Mouse (Mus musculus) stomach, postnatal 0 days (tissue): ENCODE measurements around the gene Spin1. TPM values are rescaled to one million over a fixed set of nuclear protein-coding genes. Genes with fewer than 3 reads are reported as not detected.
"Not testable (repeated sequence)": the region's sequence is repeated elsewhere in the genome, so short reads cannot be mapped to it uniquely, and the experiment has no call there.

Experiments
- ATAC-seq: fragments of 200-750 bp; cut with Nextera tagmentation; 2 replicates; pipeline ENCODE4 v1.8.0; 2017; ENCODE audit not compliant: low FRiP score, low TSS enrichment
- DNase-seq: peaks from one replicate; pipeline ENCODE4 v3.0.0-alpha.2; 2016; ENCODE audit warnings: low spot score
- H3K27ac ChIP-seq: fragments of 300-500 bp; sonication (generic); replicated peaks from 2 replicates; pipeline ENCODE4 v1.5.1; 2014; ENCODE audit warnings: mild to moderate bottlenecking, control low read depth
- H3K27me3 ChIP-seq: fragments of 300-500 bp; sonication (generic); 2 replicates; pipeline ENCODE4 v1.6.1; 2014; ENCODE audit warnings: low read length; ENCODE audit not compliant: control insufficient read depth, insufficient read depth
- H3K36me3 ChIP-seq: fragments of 300-500 bp; sonication (generic); 2 replicates; pipeline ENCODE4 v1.6.1; 2014; ENCODE audit warnings: low read length, mixed read lengths; ENCODE audit not compliant: control insufficient read depth, insufficient read depth
- H3K4me1 ChIP-seq: fragments of 300-500 bp; sonication (generic); replicated peaks from 2 replicates; pipeline ENCODE4 v1.6.1; 2014; ENCODE audit warnings: antibody characterized with exemption; ENCODE audit not compliant: control insufficient read depth, insufficient read depth
- H3K4me2 ChIP-seq: fragments of 300-500 bp; sonication (generic); replicated peaks from 2 replicates; pipeline ENCODE4 v1.6.1; 2014; ENCODE audit warnings: low read depth, mild to moderate bottlenecking, control low read depth, moderate library complexity
- H3K4me3 ChIP-seq: fragments of 300-500 bp; sonication (generic); 2 replicates; pipeline ENCODE4 v1.5.1; 2014; ENCODE audit warnings: low read depth, low read length, control low read depth
- H3K9ac ChIP-seq: fragments of 300-500 bp; sonication (generic); 2 replicates; pipeline ENCODE4 v1.6.1; 2014; ENCODE audit warnings: mild to moderate bottlenecking, low read length, control low read depth, mixed read lengths
- H3K9me3 ChIP-seq: fragments of 300-500 bp; sonication (generic); 2 replicates; pipeline ENCODE4 v1.6.1; 2016; ENCODE audit warnings: low read length; ENCODE audit not compliant: control insufficient read depth
- CTCF ChIP-seq: IDR thresholded peaks from 2 replicates; pipeline ENCODE4 v1.5.1; 2016; ENCODE audit warnings: antibody characterized with exemption, low read depth, mild to moderate bottlenecking, moderate library complexity
- EP300 ChIP-seq: optimal IDR thresholded peaks from 2 replicates; pipeline ENCODE3; 2016; ENCODE audit warnings: antibody characterized with exemption
- WGBS: fragments of 180-500 bp; shearing (Covaris S2); extraction: QIAGEN DNeasy Blood & Tissue Kit; methylation state at CpG from one replicate; pipeline ENCODE4 v1.1.7; 2014; 5-methylcytosine and 5-hydroxymethylcytosine counted together
- polyA plus RNA-seq: library from polyadenylated mRNA; unstranded; fragments of >200 nt; fragmentation: Nextera tagmentation; extraction: Ambion mirVana; gene quantifications from 2 replicates; pipeline ENCODE4 v1.2.1, GENCODE M21; 2015

The Spin1 gene
- polyA plus RNA-seq, 1 experiment from 2014 or later: 27.9 TPM

DNA sequence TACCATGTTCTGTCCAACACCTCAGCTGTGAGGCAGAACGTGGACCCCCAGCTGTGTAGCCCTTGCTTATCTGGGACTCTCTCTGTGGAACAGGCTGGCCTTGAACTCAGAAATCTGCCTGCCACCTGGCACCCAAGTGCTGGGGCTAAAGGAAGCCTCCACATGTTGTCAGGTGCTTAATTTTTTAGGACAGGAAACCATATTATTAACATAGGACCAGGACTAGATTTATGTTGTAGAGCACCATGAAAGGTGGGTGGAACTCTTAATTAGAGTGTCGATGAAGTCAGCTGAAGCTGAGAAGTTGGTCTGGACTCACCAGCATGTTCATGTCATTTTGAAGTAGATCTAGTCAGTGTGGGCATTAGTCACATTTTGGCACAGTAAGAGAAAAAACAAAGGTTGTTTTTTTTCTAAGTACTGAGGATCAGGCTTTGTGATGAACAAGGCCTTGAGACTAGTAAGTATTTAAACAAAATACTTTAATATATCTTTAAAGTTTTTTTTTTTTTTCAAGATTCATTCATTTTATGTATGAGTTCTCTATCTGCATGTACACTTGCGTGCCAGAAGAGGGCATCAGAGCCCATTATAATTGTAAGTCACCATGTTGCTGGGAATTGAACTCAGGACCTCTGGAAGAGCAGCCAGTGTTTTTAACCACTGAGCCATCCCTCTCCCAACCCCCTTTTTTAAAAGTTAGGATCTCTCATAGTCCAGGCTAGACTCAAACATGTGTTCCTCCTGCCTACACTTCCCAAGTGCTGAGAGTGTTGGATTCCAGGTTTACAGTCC is 5.4 kb downstream of the Spin1 start:
- no peak overlapping the region for H3K4me2 ChIP-seq
- H3K9me3 ChIP-seq: no peaks in the 10 kb centered on the region
- no peaks in the 10 kb centered on the region for H3K27me3 ChIP-seq
- no peak for DNase-seq
- no peak overlapping the region for H3K9ac ChIP-seq
- no peak overlapping the region for H3K4me3 ChIP-seq
- no peak overlapping the region for H3K27ac ChIP-seq
- WGBS: 88% methylated on average over 3 of the region's 3 CpGs
- no peak for TF ChIP-seq EP300
- peak; percentile 44 for TF ChIP-seq CTCF
- no peak for ATAC-seq
- 0 out of 2 replicates have a peak, but pooled peaks cover 2% of the 10 kb centered on the region for H3K36me3 ChIP-seq
- no peaks in the 10 kb centered on the region for H3K4me1 ChIP-seq

DNA sequence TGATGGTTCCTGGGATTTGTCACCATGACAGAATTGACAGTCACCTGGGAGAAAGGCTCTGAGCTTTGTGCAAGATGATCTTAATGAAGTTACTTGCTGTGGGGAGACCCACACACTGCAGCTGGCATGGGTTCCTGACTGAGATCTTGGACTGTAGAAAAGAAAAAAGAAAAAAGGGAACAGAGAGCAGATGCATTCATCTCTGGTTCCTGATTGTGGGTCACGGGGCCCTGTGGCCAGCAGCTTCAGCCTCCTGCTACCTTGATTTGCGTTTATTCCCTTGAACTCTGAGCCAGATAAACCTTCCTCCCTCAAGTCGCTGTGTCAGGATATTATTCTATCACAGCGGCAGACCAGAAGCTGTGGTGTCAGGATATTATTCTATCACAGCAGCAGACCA is 6.1 kb downstream of the Spin1 start:
- no peak overlapping the region for H3K4me2 ChIP-seq
- no peak for TF ChIP-seq CTCF
- no peak for TF ChIP-seq EP300
- no peak overlapping the region for H3K27ac ChIP-seq
- no peaks in the 10 kb centered on the region for H3K9me3 ChIP-seq
- no peaks in the 10 kb centered on the region for H3K27me3 ChIP-seq
- ATAC-seq (no peak), DNase-seq (no peak)
- H3K9ac ChIP-seq: no peak overlapping the region
- WGBS: 86% methylated on average over 4 of the region's 4 CpGs
- 0 out of 2 replicates have a peak, but pooled peaks cover 2% of the 10 kb centered on the region for H3K36me3 ChIP-seq
- no peak overlapping the region for H3K4me3 ChIP-seq
- H3K4me1 ChIP-seq: no peaks in the 10 kb centered on the region

DNA sequence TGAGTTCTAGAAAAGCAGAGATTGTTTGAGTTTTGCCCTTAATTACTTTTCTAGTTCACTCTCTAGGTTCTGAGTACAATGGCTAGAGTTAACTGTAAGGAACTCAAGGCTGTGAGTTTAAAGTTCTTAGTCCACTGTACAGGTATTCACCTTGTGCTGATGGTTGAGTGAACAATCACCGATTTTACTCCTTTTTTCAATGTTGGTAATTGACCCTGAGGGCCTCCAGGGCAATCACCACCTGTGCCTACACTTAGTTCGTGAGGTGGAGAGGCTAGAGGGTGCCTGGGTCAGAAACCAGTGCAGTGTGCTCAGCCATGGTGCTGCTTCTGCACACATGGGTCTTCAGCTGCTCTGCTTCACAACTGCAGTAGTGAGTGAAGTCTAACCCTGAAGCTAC is 8.8 kb downstream of the Spin1 start:
- Histone ChIP-seq H3K9ac (no peak overlapping the region), H3K27ac (no peak overlapping the region), H3K9me3 (no peaks in the 10 kb centered on the region), H3K4me1 (no peaks in the 10 kb centered on the region), H3K36me3 (0 out of 2 replicates have a peak, but pooled peaks cover 2% of the 10 kb centered on the region), H3K4me2 (no peak overlapping the region), H3K4me3 (no peak overlapping the region), H3K27me3 (no peaks in the 10 kb centered on the region)
- DNase-seq: no peak
- no peak for TF ChIP-seq CTCF
- no peak for TF ChIP-seq EP300
- ATAC-seq: no peak
- WGBS: 94% methylated on average over 2 of the region's 2 CpGs

GRCm38 (mm10) chr13:51114398-51114797 is 13.7 kb downstream of the Spin1 start:
- H3K4me2 ChIP-seq, H3K27me3 ChIP-seq, H3K9me3 ChIP-seq, H3K4me3 ChIP-seq, H3K36me3 ChIP-seq, H3K27ac ChIP-seq, H3K4me1 ChIP-seq, DNase-seq, H3K9ac ChIP-seq, ATAC-seq: not testable (repeated sequence)
- 42% methylated on average over 4 of the region's 4 CpGs for WGBS

- H3K36me3 ChIP-seq: no peaks in the 10 kb centered on the region
Observed at GRCm38 (mm10) chr13:51115762-51116161, 15.1 kb downstream of the Spin1 start.

GRCm38 (mm10) chr13:51120734-51121133 is 20.1 kb downstream of the Spin1 start:
- no peak for ATAC-seq
- H3K4me1 ChIP-seq: 0 out of 2 replicates have a peak, but pooled peaks cover 4% of the 10 kb centered on the region
- DNase-seq: no peak
- no peaks in the 10 kb centered on the region for H3K9me3 ChIP-seq
- no peak for TF ChIP-seq CTCF
- no peak for TF ChIP-seq EP300
- no peak overlapping the region for H3K4me2 ChIP-seq
- H3K36me3 ChIP-seq: no peaks in the 10 kb centered on the region
- no peak overlapping the region for H3K4me3 ChIP-seq
- WGBS: 19% methylated on average over 4 of the region's 4 CpGs
- no peaks in the 10 kb centered on the region for H3K27me3 ChIP-seq
- no peak overlapping the region for H3K27ac ChIP-seq
- no peak overlapping the region for H3K9ac ChIP-seq

More at GRCm38 (mm10) chr13:51115762-51116161, 15.1 kb downstream of the Spin1 start:
- DNase-seq (no peak), ATAC-seq (no peak)
- no peak overlapping the region for H3K4me3 ChIP-seq
- H3K9me3 ChIP-seq: no peaks in the 10 kb centered on the region
- TF ChIP-seq CTCF: no peak
- TF ChIP-seq EP300: no peak
- H3K27me3 ChIP-seq: no peaks in the 10 kb centered on the region
- 76% methylated on average over 3 of the region's 3 CpGs for WGBS
- 0 out of 2 replicates have a peak, but pooled peaks cover 2% of the 10 kb centered on the region for H3K4me1 ChIP-seq
- H3K4me2 ChIP-seq: no peak overlapping the region
- H3K9ac ChIP-seq: no peak overlapping the region
- H3K27ac ChIP-seq: no peak overlapping the region
